Mouse (Mus musculus): ENCODE results near the gene Vmn1r80.
"Not testable (repeated sequence)": the region's sequence is repeated elsewhere in the genome, so short reads cannot be mapped to it uniquely, and the experiment has no call there.

DNA sequence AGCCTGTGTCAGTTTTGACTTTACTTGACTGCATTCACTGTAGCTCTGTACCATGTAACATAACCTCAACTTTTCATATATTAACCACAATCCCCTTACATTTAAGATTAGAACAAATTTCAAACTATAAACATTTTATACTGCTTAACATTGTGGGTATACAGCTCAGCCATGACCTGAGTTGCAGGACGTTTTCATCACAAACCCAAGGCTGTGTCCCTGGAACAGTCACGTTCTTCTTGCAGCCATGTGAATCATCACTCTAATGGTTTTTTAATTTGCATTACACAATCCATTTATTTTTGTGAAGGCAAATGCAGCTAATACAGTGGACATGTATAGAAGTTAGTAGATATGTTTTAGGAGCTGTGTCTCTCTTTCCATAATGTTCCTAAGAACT lies 16.2 kb upstream of the Vmn1r80 start:
- not testable (repeated sequence) for TF ChIP-seq CTCF (IDR thresholded peaks at IDR 0.05; ENCODE audit: low read depth); EP300 (optimal IDR thresholded peaks at IDR 0.05)
